Mouse (Mus musculus) thymus, adult 2 months (tissue): ENCODE results near the gene Actn1. TPM values are rescaled to one million over a fixed set of nuclear protein-coding genes. Genes with fewer than 3 reads are reported as not detected.

Experiments
- DNase-seq: peaks from one replicate; pipeline ENCODE4 v3.0.0; 2021
- H3K27ac ChIP-seq: fragments of 200-500 bp; 2 replicates; pipeline ENCODE4 v1.5.1; 2012; ENCODE audit warnings: low read length, control low read depth; ENCODE audit not compliant: control insufficient read depth, insufficient read depth
- H3K27me3 ChIP-seq: fragments of 200-500 bp; 2 replicates; pipeline ENCODE4 v1.6.1; 2012; ENCODE audit warnings: mild to moderate bottlenecking, low read length, moderate library complexity, mixed read lengths; ENCODE audit not compliant: control insufficient read depth, insufficient read depth
- H3K36me3 ChIP-seq: fragments of 200-500 bp; 2 replicates; pipeline ENCODE4 v1.6.1; 2012; ENCODE audit warnings: mild to moderate bottlenecking, low read length, moderate library complexity; ENCODE audit not compliant: control insufficient read depth, insufficient read depth
- H3K4me1 ChIP-seq: fragments of 200-500 bp; replicated peaks from 2 replicates; pipeline ENCODE4 v1.6.1; 2012; ENCODE audit warnings: low read length; ENCODE audit not compliant: control insufficient read depth, insufficient read depth
- H3K4me3 ChIP-seq: fragments of 200-500 bp; 2 replicates; pipeline ENCODE4 v1.5.1; 2012; ENCODE audit warnings: mild to moderate bottlenecking, low read length, control low read depth, moderate library complexity; ENCODE audit not compliant: control insufficient read depth, insufficient read depth
- CTCF ChIP-seq: fragments of 200-500 bp; IDR thresholded peaks from 2 replicates; pipeline ENCODE4 v1.5.1; 2012; ENCODE audit warnings: mild to moderate bottlenecking, control low read depth, low read length, moderate library complexity, borderline replicate concordance; ENCODE audit not compliant: control insufficient read depth, poor library complexity, insufficient read depth; ENCODE audit errors: extremely low read depth
- POLR2A ChIP-seq: fragments of 200-500 bp; IDR thresholded peaks from 2 replicates; pipeline ENCODE4 v1.6.1; 2012; ENCODE audit warnings: mild to moderate bottlenecking, low read length, control low read depth, moderate library complexity; ENCODE audit not compliant: control insufficient read depth, poor library complexity, insufficient read depth; ENCODE audit errors: extremely low read depth
- WGBS: fragments of 180-500 bp; shearing (Covaris S2); methylation state at CpG from one replicate; pipeline ENCODE4 v1.1.7; 2018; 5-methylcytosine and 5-hydroxymethylcytosine counted together
- polyA plus RNA-seq: library from polyadenylated mRNA; depleted of rRNA; stranded (reverse); fragments of >200 nt; gene quantifications from 2 replicates; pipeline ENCODE4 v1.2.3, GENCODE M21; 2012

The Actn1 gene
- polyA plus RNA-seq, 1 experiment = 153 TPM

DNA sequence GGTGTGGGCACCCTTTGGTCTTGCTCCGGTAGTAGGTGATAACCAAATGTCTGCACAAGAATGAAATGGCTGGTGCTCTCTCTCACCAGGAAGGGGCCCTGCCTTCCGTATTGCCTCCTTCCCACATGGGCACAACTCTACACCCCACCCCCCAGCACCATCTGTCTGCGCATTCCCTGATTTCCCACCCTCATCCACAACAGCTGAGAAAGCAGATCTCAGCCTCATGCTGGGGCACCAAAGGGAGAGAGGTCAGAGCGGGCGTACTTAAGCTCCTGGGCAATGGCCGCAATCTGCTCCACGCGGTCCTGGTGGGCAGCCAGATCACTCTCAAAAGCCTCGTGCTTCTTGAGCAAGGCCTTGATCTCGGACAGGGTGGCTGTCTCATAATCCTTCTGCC is 82.1 kb downstream of the Actn1 start:
- no peaks in the 10 kb centered on the region for H3K4me1 ChIP-seq
- WGBS = 98% methylated on average over 10 of the region's 10 CpGs
- TF ChIP-seq POLR2A (no peak), CTCF (no peak)
- H3K27ac ChIP-seq = no peak overlapping the region
- no peaks in the 10 kb centered on the region for H3K27me3 ChIP-seq
- H3K4me3 ChIP-seq = no peak overlapping the region
- no peak for DNase-seq
- peaks cover 75% of the 10 kb centered on the region for H3K36me3 ChIP-seq

GRCm38 (mm10) chr12:80168736-80169135 is 91.4 kb downstream of the Actn1 start:
- Histone ChIP-seq H3K36me3 (peaks cover 39% of the 10 kb centered on the region), H3K4me3 (no peak overlapping the region), H3K4me1 (peaks cover 3% of the 10 kb centered on the region), H3K27me3 (no peaks in the 10 kb centered on the region), H3K27ac (no peak overlapping the region)
- TF ChIP-seq CTCF (no peak), POLR2A (no peak)
- 68% methylated on average over 12 of the region's 12 CpGs for WGBS
- DNase-seq = peak; percentile 20

DNA sequence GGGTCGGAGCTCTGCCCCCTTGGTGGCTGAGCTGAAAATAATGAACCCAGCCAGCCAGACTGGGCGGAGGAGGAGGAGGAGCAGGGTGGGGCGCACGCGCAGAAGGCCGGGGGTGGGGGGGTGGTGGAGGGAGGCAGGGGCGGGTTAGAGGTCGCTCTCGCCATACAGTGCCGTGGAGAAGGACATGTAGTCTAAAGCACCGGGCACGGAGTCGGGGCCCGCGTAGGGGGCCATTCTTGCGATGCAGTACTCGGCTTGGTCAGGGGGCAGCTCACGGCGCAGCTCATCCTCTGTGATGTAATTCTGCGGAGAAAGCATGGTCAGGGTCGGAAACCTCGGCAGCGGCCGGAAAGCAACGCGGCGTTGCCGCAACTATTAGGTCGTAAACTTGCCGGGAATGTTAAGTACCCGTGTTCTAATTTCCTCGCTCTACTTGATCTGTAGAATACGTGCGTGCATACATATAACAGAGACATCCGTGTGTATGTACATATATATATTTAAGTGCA is 91.9 kb downstream of the Actn1 start:
- TF ChIP-seq POLR2A (no peak), CTCF (no peak)
- peak overlapping the region; percentile 71 for H3K4me3 ChIP-seq
- H3K27me3 ChIP-seq = no peaks in the 10 kb centered on the region
- H3K36me3 ChIP-seq = peaks cover 34% of the 10 kb centered on the region
- peak; percentile 78 for DNase-seq
- H3K4me1 ChIP-seq = peaks cover 3% of the 10 kb centered on the region
- H3K27ac ChIP-seq = no peak overlapping the region
- WGBS = 12% methylated on average over 35 of the region's 35 CpGs

GRCm38 (mm10) chr12:80167321-80167720 is 92.8 kb downstream of the Actn1 start:
- TF ChIP-seq POLR2A (no peak), CTCF (no peak)
- no peak for DNase-seq
- H3K4me3 ChIP-seq = no peak overlapping the region
- H3K27ac ChIP-seq = no peak overlapping the region
- H3K36me3 ChIP-seq = peaks cover 25% of the 10 kb centered on the region
- peaks cover 3% of the 10 kb centered on the region for H3K4me1 ChIP-seq
- H3K27me3 ChIP-seq = no peaks in the 10 kb centered on the region
- 96% methylated on average over 3 of the region's 3 CpGs for WGBS

DNA sequence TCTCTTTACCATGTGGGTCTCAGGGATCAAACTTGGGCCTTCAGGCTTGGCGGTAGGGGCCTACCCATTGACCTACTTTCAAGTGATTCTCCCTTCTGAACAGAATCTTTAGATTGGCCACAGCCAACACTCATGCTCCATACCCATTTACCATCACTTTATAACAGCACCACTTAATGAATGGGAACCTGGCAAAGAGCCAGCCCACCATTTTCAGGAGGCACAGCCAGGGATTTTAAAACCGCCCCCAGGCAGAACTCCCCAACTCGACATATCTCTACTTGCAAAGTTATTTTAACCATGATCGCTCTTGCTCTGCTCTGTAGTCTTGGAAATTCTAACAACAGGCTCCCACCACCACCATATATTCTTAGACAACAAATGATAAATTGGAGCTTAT is 93.5 kb downstream of the Actn1 start:
- no peak overlapping the region for H3K4me3 ChIP-seq
- H3K27ac ChIP-seq = no peak overlapping the region
- peaks cover 3% of the 10 kb centered on the region for H3K4me1 ChIP-seq
- no peaks in the 10 kb centered on the region for H3K27me3 ChIP-seq
- TF ChIP-seq POLR2A (no peak), CTCF (no peak)
- no peak for DNase-seq
- peaks cover 22% of the 10 kb centered on the region for H3K36me3 ChIP-seq
- 96% methylated on average over 4 of the region's 4 CpGs for WGBS

- WGBS = 97% methylated on average over 8 of the region's 8 CpGs
- no peaks in the 10 kb centered on the region for H3K27me3 ChIP-seq
- H3K4me1 ChIP-seq = peaks cover 3% of the 10 kb centered on the region
- no peak overlapping the region for H3K27ac ChIP-seq
- peaks cover 3% of the 10 kb centered on the region for H3K36me3 ChIP-seq
- DNase-seq = no peak
- TF ChIP-seq CTCF (no peak), POLR2A (no peak)
- H3K4me3 ChIP-seq = no peak overlapping the region
These were observed 95.6 kb downstream of the Actn1 start for GRCm38 (mm10) chr12:80164526-80164925.

- Histone ChIP-seq H3K27ac (no peak overlapping the region), H3K4me1 (no peaks in the 10 kb centered on the region), H3K27me3 (no peaks in the 10 kb centered on the region), H3K36me3 (no peaks in the 10 kb centered on the region), H3K4me3 (no peak overlapping the region)
- WGBS = 92% methylated on average over 3 of the region's 3 CpGs
- no peak for DNase-seq
- TF ChIP-seq POLR2A = no peak
- no peak for TF ChIP-seq CTCF
These were observed 97.7 kb downstream of the Actn1 start for GRCm38 (mm10) chr12:80162448-80162847.
